Mouse (Mus musculus) midbrain, embryonic 15.5 days (tissue): ENCODE data around the gene Klk1b5. TPM values are rescaled to one million over a fixed set of nuclear protein-coding genes. Genes with fewer than 3 reads are reported as not detected.
"Not testable (repeated sequence)": the region's sequence is repeated elsewhere in the genome, so short reads cannot be mapped to it uniquely, and the experiment has no call there.

Source experiments
- ATAC-seq: fragments of 200-750 bp; cut with Nextera tagmentation; replicated peaks from 2 replicates; pipeline ENCODE4 v1.8.0; 2017; ENCODE audit warnings: moderate TSS enrichment
- H3K27ac ChIP-seq: fragments of 300-500 bp; sonication (generic); 2 replicates; pipeline ENCODE4 v1.5.1; 2015; ENCODE audit warnings: mild to moderate bottlenecking, inconsistent platforms
- H3K27me3 ChIP-seq: fragments of 300-500 bp; sonication (generic); replicated peaks from 2 replicates; pipeline ENCODE4 v1.6.1; 2015; ENCODE audit warnings: inconsistent platforms
- H3K36me3 ChIP-seq: fragments of 300-500 bp; sonication (generic); replicated peaks from 2 replicates; pipeline ENCODE4 v1.6.1; 2015; ENCODE audit warnings: inconsistent platforms
- H3K4me1 ChIP-seq: fragments of 300-500 bp; sonication (generic); 2 replicates; pipeline ENCODE4 v1.6.1; 2015; ENCODE audit warnings: inconsistent platforms
- H3K4me2 ChIP-seq: fragments of 300-500 bp; sonication (generic); 2 replicates; pipeline ENCODE4 v1.6.1; 2015; ENCODE audit warnings: inconsistent platforms, mild to moderate bottlenecking, moderate library complexity
- H3K4me3 ChIP-seq: fragments of 300-500 bp; sonication (generic); 2 replicates; pipeline ENCODE4 v1.5.1; 2015; ENCODE audit warnings: mild to moderate bottlenecking, inconsistent platforms
- H3K9ac ChIP-seq: fragments of 300-500 bp; sonication (generic); 2 replicates; pipeline ENCODE4 v1.6.1; 2015; ENCODE audit warnings: mild to moderate bottlenecking, inconsistent platforms
- H3K9me3 ChIP-seq: fragments of 300-500 bp; sonication (generic); 2 replicates; pipeline ENCODE4 v1.6.1; 2016; ENCODE audit warnings: inconsistent platforms
- WGBS: fragments of 180-500 bp; shearing (Covaris S2); methylation state at CpG from one replicate; pipeline ENCODE4 v1.1.7; 2015; ENCODE audit warnings: mixed read lengths; 5-methylcytosine and 5-hydroxymethylcytosine counted together
- polyA plus RNA-seq: library from polyadenylated mRNA; unstranded; fragments of >200 nt; fragmentation: Nextera tagmentation; extraction: Ambion mirVana; gene quantifications from 2 replicates; pipeline ENCODE4 v1.2.1, GENCODE M21; 2015

Gene Klk1b5
- not detected in 2 replicates for polyA plus RNA-seq

DNA sequence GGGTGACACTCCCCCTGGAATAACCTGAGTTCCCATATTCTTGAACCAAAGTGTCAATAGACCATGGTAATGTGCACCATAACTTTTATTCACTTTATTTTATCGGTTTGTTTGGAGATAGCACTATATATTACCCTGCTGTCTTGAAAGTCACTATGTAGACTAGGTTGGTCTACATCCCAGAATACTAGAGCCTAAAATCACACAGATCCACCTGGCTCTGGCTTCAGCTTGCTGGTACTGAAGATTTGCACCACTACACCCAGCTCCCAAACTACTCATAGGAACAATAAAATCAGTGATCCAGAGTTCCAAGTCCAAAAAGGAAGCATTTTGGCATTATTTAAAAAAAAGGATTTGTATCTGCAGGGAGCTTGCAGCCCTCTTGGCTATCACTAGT is at the start of gene Klk1b5:
TSS of gene Klk1b5 (plus strand) at position 301 of the 400 bp plus-strand sequence.
- Histone ChIP-seq H3K27me3 (no peaks in the 10 kb centered on the region), H3K36me3 (no peaks in the 10 kb centered on the region), H3K4me3 (no peak within 1 kb of the TSS), H3K4me1 (no peaks in the 10 kb centered on the region), H3K9ac (no peak within 1 kb of the TSS), H3K27ac (no peak within 1 kb of the TSS), H3K4me2 (no peak within 1 kb of the TSS), H3K9me3 (no peaks in the 10 kb centered on the region)
- ATAC-seq = no peak
- 98% methylated on average over 1 of the region's 1 CpGs for WGBS

DNA sequence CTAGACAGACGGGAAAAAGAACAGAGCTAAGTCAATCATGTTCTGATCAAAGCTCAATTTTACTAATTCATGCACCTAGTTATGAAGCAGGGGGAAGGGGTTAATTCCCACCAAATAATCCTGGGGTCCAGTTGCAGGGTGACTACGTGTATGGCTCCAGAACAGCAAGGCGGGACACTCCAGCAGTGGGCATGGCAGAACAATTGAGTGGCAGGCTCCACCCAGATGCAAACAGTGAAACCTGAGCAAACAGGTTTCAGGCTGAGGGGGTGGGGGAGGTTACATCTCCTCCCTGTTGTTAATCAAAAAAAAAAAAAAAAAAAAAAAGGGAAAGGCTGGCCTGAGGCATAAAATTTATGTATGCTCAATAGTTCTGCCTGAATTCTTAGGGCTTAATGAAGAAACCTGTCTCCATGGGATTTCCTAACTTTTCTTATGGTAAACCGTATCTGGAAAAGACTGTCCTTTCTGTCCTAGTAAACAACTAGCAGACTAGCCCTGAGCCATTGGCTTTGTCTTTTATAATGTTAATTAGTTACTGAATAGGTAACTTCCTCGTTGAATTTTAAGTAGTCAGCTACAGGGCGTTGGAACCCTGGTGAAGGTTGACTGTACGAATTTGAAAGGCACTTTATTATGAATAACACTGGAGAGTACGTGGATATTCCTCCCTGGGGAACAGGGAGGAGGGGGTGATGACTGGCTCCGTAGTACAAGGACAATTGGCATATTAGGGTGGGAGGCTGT is 36.3 kb upstream of the Klk1b5 start:
- no peak overlapping the region for H3K27ac ChIP-seq
- no peak overlapping the region for H3K9ac ChIP-seq
- no peak for ATAC-seq
- no peaks in the 10 kb centered on the region for H3K36me3 ChIP-seq
- H3K4me2 ChIP-seq = no peak overlapping the region
- H3K27me3 ChIP-seq = no peaks in the 10 kb centered on the region
- H3K4me1 ChIP-seq = no peaks in the 10 kb centered on the region
- H3K9me3 ChIP-seq = no peaks in the 10 kb centered on the region
- no peak overlapping the region for H3K4me3 ChIP-seq
- WGBS = 51% methylated on average over 9 of the region's 9 CpGs

- not testable (repeated sequence) for ATAC-seq, H3K27me3 ChIP-seq, H3K9me3 ChIP-seq, H3K36me3 ChIP-seq, H3K4me2 ChIP-seq, H3K9ac ChIP-seq, H3K4me3 ChIP-seq, H3K4me1 ChIP-seq, H3K27ac ChIP-seq
- 76% methylated on average over 8 of the region's 8 CpGs for WGBS
These were observed 29.2 kb upstream of the Klk1b5 start for GRCm38 (mm10) chr7:44186516-44186915.

GRCm38 (mm10) chr7:44187936-44188335 is 27.8 kb upstream of the Klk1b5 start, which contains the start of gene Klk1b24:
Gene Klk1b24, plus strand, starts transcription at chr7:44188236.
- H3K27ac ChIP-seq, H3K27me3 ChIP-seq, H3K36me3 ChIP-seq, H3K9ac ChIP-seq, H3K9me3 ChIP-seq, ATAC-seq, H3K4me3 ChIP-seq, H3K4me2 ChIP-seq, H3K4me1 ChIP-seq: not testable (repeated sequence)

DNA sequence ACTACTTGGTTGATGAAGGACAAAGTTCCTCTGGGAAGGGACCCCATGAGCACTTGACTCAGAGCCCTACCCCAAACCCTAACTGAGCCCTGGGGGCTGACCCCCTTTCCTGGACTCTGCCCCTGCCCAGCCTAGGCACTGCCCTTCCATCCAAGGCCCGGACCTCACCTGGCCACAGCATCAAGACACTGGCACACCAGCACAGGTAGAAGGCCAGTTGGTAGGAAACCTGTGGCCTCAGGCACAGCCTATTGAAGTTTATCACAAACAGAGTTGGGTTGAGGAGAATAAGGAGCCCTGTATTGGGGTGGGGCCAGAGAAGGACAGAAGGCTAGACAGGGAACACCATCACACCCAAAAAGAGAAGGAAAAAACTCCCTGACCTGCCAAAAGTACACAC is 22.3 kb upstream of the Klk1b5 start:
- ATAC-seq, H3K4me1 ChIP-seq, H3K4me3 ChIP-seq, H3K27ac ChIP-seq, H3K9me3 ChIP-seq, H3K27me3 ChIP-seq, H3K4me2 ChIP-seq, H3K36me3 ChIP-seq, H3K9ac ChIP-seq: not testable (repeated sequence)
- 93% methylated on average over 1 of the region's 1 CpGs for WGBS

DNA sequence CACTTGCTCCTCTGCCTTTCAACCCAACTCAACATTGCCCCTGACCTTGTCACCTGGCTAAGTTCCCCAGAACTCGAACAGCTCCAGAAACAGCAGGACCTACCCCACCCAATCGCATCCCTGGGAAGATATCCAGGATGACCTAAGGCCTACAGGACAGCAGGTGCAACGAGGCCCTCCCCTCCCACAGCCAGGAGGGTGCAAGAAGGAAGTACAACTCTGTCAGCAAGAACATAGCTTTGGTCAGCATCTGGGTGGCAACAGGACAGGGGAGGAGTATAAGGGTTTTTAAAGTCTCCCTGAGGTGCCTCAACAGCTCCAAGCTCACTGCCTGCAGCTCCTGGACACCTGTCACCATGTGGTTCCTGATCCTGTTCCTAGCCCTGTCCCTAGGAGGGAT is 17.9 kb upstream of the Klk1b5 start, which contains the start of gene Klk1b3:
TSS of gene Klk1b3 (plus strand) at position 301 of the 400 bp plus-strand sequence.
- H3K9me3 ChIP-seq = no peaks in the 10 kb centered on the region
- no peak within 1 kb of the TSS for H3K4me3 ChIP-seq
- no peaks in the 10 kb centered on the region for H3K4me1 ChIP-seq
- no peak within 1 kb of the TSS for H3K27ac ChIP-seq
- H3K36me3 ChIP-seq = no peaks in the 10 kb centered on the region
- H3K27me3 ChIP-seq = no peaks in the 10 kb centered on the region
- no peak within 1 kb of the TSS for H3K9ac ChIP-seq
- WGBS = 67% methylated on average over 3 of the region's 3 CpGs
- no peak for ATAC-seq
- no peak within 1 kb of the TSS for H3K4me2 ChIP-seq

GRCm38 (mm10) chr7:44207135-44207534 is 8.6 kb upstream of the Klk1b5 start, which contains the start of gene Klk1b4:
Gene Klk1b4, plus strand, starts transcription at chr7:44207435.
- H3K9me3 ChIP-seq, ATAC-seq, H3K36me3 ChIP-seq, H3K4me1 ChIP-seq, H3K27me3 ChIP-seq, H3K27ac ChIP-seq, H3K4me3 ChIP-seq, H3K4me2 ChIP-seq, H3K9ac ChIP-seq: not testable (repeated sequence)
- 57% methylated on average over 3 of the region's 3 CpGs for WGBS

- 87% methylated on average over 3 of the region's 3 CpGs for WGBS
These were observed 7.4 kb upstream of the Klk1b5 start for GRCm38 (mm10) chr7:44208307-44208706.

GRCm38 (mm10) chr7:44221601-44222000 is 5.9 kb downstream of the Klk1b5 start:
- H3K4me3 ChIP-seq, ATAC-seq, H3K9ac ChIP-seq, H3K27me3 ChIP-seq, H3K4me1 ChIP-seq, H3K36me3 ChIP-seq, H3K9me3 ChIP-seq, H3K4me2 ChIP-seq, H3K27ac ChIP-seq: not testable (repeated sequence)
- WGBS = 86% methylated on average over 10 of the region's 10 CpGs

More at GRCm38 (mm10) chr7:44208307-44208706, 7.4 kb upstream of the Klk1b5 start:
- no peak overlapping the region for H3K27ac ChIP-seq
- no peaks in the 10 kb centered on the region for H3K36me3 ChIP-seq
- no peak for ATAC-seq
- no peaks in the 10 kb centered on the region for H3K27me3 ChIP-seq
- no peak overlapping the region for H3K4me3 ChIP-seq
- H3K9ac ChIP-seq = no peak overlapping the region
- H3K9me3 ChIP-seq = no peaks in the 10 kb centered on the region
- no peaks in the 10 kb centered on the region for H3K4me1 ChIP-seq
- no peak overlapping the region for H3K4me2 ChIP-seq

GRCm38 (mm10) chr7:44222335-44222734 is 6.6 kb downstream of the Klk1b5 start:
- not testable (repeated sequence) for H3K4me3 ChIP-seq, H3K36me3 ChIP-seq, H3K9me3 ChIP-seq, H3K4me1 ChIP-seq, H3K27ac ChIP-seq, ATAC-seq, H3K4me2 ChIP-seq, H3K9ac ChIP-seq, H3K27me3 ChIP-seq
- 78% methylated on average over 6 of the region's 6 CpGs for WGBS

GRCm38 (mm10) chr7:44225076-44225475 is 9.3 kb downstream of the Klk1b5 start, which contains the start of gene Klk1:
Gene Klk1, plus strand, starts transcription at chr7:44225360.
- H3K27me3 ChIP-seq = no peaks in the 10 kb centered on the region
- H3K9me3 ChIP-seq = no peaks in the 10 kb centered on the region
- no peak within 1 kb of the TSS for H3K4me2 ChIP-seq
- WGBS = 64% methylated on average over 1 of the region's 1 CpGs
- no peak for ATAC-seq
- no peak within 1 kb of the TSS for H3K27ac ChIP-seq
- no peaks in the 10 kb centered on the region for H3K4me1 ChIP-seq
- no peak within 1 kb of the TSS for H3K4me3 ChIP-seq
- no peaks in the 10 kb centered on the region for H3K36me3 ChIP-seq
- H3K9ac ChIP-seq = no peak within 1 kb of the TSS

- Histone ChIP-seq H3K27me3 (no peaks in the 10 kb centered on the region), H3K4me1 (no peaks in the 10 kb centered on the region), H3K36me3 (no peaks in the 10 kb centered on the region), H3K9ac (no peak within 1 kb of the TSS), H3K27ac (no peak within 1 kb of the TSS), H3K9me3 (no peaks in the 10 kb centered on the region), H3K4me3 (no peak within 1 kb of the TSS), H3K4me2 (no peak within 1 kb of the TSS)
- WGBS = 66% methylated on average over 3 of the region's 3 CpGs
- no peak for ATAC-seq
These were observed 20.2 kb downstream of the Klk1b5 start, which contains the start of gene Gm36864 for GRCm38 (mm10) chr7:44235909-44236308. Gene Gm36864, plus strand, starts transcription at chr7:44236177.

DNA sequence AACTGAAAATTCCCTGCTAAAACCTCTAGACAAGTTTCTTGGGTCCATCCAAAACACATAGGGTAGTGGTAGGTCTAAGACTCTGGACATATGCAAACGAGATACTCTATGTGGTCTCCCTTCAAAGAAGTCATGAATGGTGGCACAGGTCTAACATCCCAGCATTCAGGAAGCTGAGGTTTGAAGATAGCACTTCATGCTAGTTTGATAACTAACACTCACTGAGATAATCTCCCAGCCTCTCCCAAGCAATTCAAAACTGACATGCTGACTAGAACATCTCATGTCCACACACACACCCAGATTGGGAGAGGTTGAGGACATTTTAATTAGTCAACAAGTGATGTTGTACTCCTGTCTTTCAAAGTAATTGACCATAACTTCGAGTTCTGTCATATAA is 24.2 kb downstream of the Klk1b5 start:
- no peaks in the 10 kb centered on the region for H3K9me3 ChIP-seq
- 62% methylated on average over 2 of the region's 2 CpGs for WGBS

More for the DNA sequence above, 24.2 kb downstream of the Klk1b5 start:
- H3K4me1 ChIP-seq = no peaks in the 10 kb centered on the region
- ATAC-seq = no peak
- no peak overlapping the region for H3K4me3 ChIP-seq
- no peak overlapping the region for H3K4me2 ChIP-seq
- no peak overlapping the region for H3K27ac ChIP-seq
- no peak overlapping the region for H3K9ac ChIP-seq
- H3K36me3 ChIP-seq = no peaks in the 10 kb centered on the region
- H3K27me3 ChIP-seq = no peaks in the 10 kb centered on the region
